Mouse (Mus musculus) bone marrow, adult 2 months (tissue): Measurements from ENCODE around the gene Cfap69.

Experiments used
- CTCF ChIP-seq: fragments of 200-500 bp; IDR thresholded peaks from 2 replicates; pipeline ENCODE4 v1.5.1; 2011; ENCODE audit warnings: low read length, control low read depth; ENCODE audit not compliant: control insufficient read depth, insufficient read depth
- POLR2A ChIP-seq: fragments of 200-500 bp; IDR thresholded peaks from 2 replicates; pipeline ENCODE4 v1.6.1; 2011; ENCODE audit warnings: low read depth, mild to moderate bottlenecking, control low read depth, low read length, borderline replicate concordance; ENCODE audit not compliant: control insufficient read depth

DNA sequence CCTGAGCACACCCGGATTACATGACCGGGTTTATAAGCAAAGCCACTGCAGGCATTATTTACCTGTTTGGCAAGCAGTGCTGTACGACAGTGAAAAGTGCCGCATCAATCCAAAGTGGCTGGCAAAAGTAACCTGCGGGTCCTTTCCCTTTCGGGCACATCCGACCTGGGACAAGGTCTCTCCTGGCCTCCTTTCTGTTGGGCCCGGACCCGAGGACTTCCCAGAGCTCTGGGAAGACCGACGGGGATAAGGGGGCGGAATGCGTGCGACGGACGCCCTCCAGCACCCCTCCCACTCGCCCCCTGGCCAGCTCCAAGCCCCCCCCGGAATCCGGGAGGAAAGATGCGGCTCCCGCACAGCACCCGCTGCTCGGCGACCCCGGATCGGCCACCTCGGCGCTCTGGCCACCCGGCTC, 29.5 kb upstream of the Cfap69 start:
- TF ChIP-seq CTCF (no peak), POLR2A (no peak)
